Mouse (Mus musculus) frontal cortex, postnatal 10 days (tissue): Measurements from ENCODE around the gene Adk.

Experiments used
- DNase-seq, 2 experiments: peaks; one replicate each; pipeline ENCODE4 v3.0.0; 2022; ENCODE audit warnings: low spot score in 2 of 2, mixed read lengths in 1 of 2

Gene Adk

DNA sequence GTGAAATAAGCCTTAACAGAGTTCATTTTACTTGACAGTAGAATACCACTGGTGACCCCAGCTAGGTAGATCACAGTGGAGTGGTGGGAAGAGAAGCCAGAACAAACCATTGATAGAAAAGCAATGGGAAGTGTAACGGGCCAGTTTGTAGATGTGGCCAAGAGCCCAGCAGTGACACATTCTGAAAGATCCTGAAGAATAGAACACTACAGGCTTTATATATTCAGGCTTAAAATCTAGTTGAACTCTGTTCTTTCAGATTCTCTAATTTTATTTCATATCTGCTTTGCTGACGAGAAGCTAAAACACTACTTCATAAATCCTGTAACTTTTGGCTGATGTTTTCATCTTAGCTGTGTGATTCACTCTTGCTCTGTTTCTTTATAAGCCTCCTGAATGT, 48.5 kb downstream of the Adk start:
- DNase-seq, result no peak

GRCm38 (mm10) chr14:21101562-21101961, 49.2 kb downstream of the Adk start:
- DNase-seq, result no peak

- no peak for DNase-seq
Observed at GRCm38 (mm10) chr14:21102666-21103203, 50.4 kb downstream of the Adk start.

GRCm38 (mm10) chr14:21105049-21105448, 52.7 kb downstream of the Adk start:
- DNase-seq, result no peak

- DNase-seq, result no peak
Observed at GRCm38 (mm10) chr14:21106582-21106981, 54.2 kb downstream of the Adk start.

- no peak for DNase-seq
Observed at GRCm38 (mm10) chr14:21107551-21107950, 55.2 kb downstream of the Adk start.

DNA sequence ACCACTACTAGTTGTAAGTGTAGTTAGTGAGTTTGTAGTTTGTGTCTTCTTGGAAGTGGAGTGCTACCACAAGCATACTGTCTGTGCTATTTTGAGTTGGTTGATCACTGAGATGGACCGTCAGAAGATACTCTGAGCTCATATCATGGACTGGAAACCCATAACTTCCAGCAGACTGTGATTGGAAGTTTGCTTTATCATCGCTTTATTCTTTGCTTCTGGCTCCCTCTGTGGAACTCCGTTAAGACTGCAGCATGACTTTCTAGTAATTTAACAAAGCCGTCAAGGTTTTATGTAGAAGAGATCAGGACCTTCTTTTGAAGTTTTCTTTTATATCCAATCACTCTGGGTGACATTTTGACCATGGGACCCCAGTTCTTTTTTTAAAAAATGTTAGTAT, 58.1 kb downstream of the Adk start:
- no peak for DNase-seq

DNA sequence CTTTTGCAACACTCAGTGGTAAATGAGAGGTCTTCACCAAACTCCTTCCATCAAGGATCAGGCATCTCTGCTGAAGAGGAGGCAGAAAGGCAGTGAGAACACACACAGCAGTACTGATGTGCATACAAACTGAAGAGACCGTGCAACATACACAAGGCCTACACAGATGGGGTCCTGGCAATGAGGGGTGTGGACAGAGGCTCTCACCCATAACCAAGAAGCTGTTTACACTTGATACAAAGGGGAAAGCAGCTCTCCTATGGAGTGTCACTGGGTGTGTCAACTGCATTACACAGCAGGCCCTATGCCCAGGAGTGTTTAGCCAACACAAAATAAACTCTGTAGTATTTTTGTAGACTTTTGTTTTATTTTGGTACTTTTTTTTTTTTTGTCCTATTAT, 59.1 kb downstream of the Adk start:
- no peak for DNase-seq

DNA sequence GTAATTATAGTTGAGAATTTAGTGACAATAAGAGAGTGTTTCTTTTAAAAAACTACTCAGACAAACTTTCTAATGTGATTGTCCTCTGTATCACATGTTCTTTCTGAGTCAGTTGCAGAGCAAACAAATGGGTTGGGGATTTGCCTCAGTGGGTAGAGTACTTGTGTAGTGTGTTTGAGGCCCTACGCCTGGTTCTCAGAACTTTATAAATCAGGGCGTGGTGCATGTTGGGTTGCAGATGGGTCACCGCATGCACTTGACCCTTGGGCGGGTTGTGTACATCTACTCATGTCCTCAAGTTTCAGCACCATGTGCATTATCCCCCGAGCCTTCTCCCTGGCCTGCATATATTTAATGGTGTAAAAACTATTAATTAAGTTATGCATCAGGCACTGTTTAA, 59.8 kb downstream of the Adk start:
- DNase-seq, result no peak

GRCm38 (mm10) chr14:21112742-21113141, 60.4 kb downstream of the Adk start:
- no peak for DNase-seq

GRCm38 (mm10) chr14:21114339-21114738, 62.0 kb downstream of the Adk start:
- DNase-seq, result no peak

GRCm38 (mm10) chr14:21115318-21115717, 62.9 kb downstream of the Adk start:
- DNase-seq, result no peak

DNA sequence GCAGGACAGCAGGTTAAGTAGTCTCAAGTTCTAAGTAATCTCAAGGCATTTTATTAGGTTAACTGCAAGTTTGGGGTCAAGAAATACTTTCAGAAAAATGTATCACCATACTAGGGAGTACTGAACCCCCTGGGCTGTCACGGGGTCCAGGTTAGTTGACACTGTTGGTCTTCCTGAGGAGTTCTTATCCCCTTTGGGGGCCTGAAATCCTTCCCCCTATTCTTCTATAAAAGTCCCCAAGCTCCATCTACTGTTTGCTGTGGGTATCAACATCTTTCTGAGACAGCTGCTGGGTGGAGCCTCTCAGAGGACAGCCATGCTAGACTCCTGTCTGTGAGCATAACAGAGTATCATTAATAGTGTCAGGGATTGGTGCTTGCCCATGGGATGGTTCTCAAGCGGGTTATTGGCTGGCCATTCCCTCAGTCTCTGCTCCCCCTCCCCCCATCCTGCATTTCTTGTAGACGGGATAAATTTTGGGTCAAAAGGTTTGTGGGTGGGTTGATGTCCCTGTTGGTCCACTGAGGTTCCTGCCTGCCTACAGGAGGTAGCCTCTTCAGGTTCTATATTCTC, 63.6 kb downstream of the Adk start:
- DNase-seq, result no peak

DNA sequence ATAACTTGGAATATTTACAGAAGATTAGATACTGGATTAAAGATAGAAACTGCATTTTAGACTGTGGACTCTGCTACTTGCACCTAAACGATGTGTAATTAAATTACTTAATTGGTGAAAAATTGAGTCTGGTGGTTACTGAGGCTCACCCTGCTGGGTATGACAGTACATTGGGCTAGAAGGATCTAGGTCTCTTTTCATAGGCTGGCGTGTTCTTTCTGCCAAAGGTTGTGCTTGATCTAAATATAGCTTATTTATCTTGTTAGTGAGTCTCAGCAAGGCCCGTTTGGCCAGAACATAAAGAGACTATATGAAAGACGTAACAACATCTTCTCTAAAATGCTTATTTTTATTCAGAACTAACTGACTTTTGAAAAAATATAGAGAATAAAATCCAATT, 65.7 kb downstream of the Adk start:
- no peak for DNase-seq

GRCm38 (mm10) chr14:21119653-21120313, 67.4 kb downstream of the Adk start:
- no peak for DNase-seq

GRCm38 (mm10) chr14:21120473-21120872, 68.1 kb downstream of the Adk start:
- no peak for DNase-seq

DNA sequence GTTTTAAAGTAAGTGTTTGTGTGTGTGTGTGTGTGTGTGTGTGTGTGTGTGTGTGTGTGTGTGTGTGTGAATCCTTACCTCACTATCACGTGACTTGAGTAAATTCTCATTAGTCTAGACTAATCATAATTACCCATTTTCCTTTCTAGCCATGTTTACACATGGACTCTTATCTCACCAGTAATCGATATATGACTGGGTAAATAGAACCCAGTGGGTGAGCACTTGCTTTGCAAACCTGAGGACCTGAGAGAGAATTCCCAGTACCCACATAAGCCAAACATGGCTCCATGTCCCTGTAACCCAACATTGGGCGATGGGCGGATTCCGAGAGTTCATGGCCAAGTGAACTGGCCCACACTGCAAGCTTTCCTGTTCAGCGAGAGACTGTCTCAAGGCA, 74.8 kb downstream of the Adk start:
- DNase-seq, result no peak

- DNase-seq, result peak; percentile 39 to 68
Observed at GRCm38 (mm10) chr14:21136906-21137305, 84.5 kb downstream of the Adk start.

DNA sequence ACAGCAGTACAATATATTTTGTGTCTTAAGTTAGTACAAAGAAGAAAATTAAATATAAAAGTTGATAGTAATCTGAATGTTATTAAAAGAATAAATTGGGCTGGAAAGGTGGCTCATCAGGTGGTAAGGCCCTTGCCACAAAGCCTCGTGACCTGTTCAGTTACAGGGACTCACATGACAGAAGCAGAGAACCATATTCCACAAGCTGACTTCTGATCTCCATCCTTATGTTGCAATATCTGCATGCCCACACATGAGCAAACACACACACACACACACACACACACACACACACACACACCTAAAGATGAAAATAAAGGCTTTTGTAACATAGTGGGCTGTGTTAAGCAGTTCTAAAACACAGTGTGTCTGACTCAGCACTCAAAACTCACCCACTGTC, 90.2 kb downstream of the Adk start:
- no peak for DNase-seq

DNA sequence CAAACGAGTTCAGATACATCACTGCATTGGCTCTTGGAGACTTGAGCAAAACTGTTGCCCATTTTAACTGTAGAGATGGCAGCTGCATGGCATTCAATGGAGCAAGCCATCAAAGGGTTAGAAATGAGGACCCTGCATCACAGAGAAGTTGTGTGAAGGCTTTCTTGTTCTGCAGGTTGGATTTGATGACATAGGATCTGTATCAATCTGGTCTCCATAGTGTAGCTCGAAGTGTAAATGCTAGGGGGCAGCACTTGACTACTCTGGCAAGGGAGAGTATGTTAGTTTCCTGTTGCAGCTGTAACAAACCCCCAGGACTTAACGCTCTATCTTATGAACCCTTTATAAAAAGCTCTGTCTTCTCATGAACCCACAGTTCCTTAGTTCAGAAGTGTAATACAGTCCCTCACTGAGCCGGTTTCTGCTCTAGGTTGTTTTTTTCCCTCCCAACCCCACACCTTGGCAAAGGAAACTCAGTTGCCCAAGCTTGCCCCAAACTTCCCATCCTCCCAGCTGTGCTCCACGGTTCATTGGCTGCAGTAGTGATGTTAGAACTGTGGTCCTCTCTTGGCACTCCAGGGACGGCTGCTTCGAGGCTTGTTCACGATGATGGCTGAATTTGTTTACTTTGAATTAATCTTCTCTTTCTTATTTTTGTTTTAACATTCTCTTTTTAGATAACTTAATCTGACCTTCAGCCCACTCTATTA, 91.2 kb downstream of the Adk start:
- DNase-seq, result peak in 1 of 2 experiments; percentile 20

GRCm38 (mm10) chr14:21147171-21147570, 94.8 kb downstream of the Adk start:
- no peak for DNase-seq

DNA sequence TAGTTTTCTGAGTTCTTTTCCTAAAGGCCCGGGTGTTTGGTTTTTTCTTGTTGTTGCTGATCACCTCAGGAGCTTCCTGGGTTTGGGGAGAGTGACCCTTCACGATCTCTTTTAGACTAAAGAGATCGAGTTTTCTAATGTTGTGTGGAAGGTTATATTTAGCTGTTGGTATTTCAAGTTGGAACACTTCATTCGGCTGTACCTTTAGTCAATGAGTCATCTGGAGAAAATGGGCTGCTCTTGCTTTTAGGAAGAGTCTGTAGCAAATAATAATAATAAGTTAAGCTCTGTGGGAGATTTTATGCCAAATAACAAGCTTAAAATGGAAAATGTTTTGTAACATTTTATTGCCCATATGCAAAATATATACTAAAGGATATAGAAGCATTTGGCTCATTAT, 97.9 kb downstream of the Adk start:
- no peak for DNase-seq

DNA sequence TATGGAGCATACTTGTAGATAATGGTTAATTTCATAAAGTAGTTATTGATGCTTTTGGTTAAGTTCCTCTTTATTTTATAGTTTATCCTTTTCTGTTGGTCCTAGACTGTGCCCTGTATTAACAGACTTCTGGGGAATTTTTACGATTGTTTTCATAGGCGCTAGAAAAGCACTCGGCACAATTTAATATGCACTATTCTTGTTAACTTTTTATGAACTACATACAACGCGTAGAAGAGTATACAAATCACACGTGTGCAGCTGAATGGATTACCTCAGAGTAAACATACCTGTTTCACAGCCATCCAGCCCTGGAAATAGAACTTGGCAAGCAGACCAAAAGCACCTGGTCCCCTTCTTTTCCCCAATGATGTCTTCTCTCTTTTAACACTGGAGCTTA, 99.7 kb downstream of the Adk start:
- DNase-seq, result no peak
